Mouse (Mus musculus) spleen, postnatal 10 days (tissue): ENCODE results near the gene Shoc2.
"Not testable (repeated sequence)": the region's sequence is repeated elsewhere in the genome, so short reads cannot be mapped to it uniquely, and the experiment has no call there.

Experiments used
- DNase-seq, 2 experiments: peaks; one replicate each; pipeline ENCODE4 v3.0.0; 2021 to 2022; ENCODE audit warnings: low spot score in 2 of 2

Gene Shoc2

GRCm38 (mm10) chr19:53943802-53944785, at the start of gene Shoc2, which contains the start of gene Bbip1:
TSS of gene Shoc2 (plus strand) at chr19:53944306.
TSS of gene Bbip1 (minus strand) at chr19:53944627.
- DNase-seq = peak; percentile 94 to 100

GRCm38 (mm10) chr19:53894538-53895121, 49.5 kb upstream of the Shoc2 start:
- DNase-seq = no peak

- peak in 1 of 2 experiments; percentile 7 for DNase-seq
These were observed 46.1 kb upstream of the Shoc2 start for GRCm38 (mm10) chr19:53898046-53898445.

- DNase-seq = peak in 1 of 2 experiments; percentile 14
These were observed 45.6 kb upstream of the Shoc2 start for GRCm38 (mm10) chr19:53898498-53898897.

- peak in 1 of 2 experiments; percentile 12 for DNase-seq
These were observed 44.9 kb upstream of the Shoc2 start for GRCm38 (mm10) chr19:53898970-53899900.

- DNase-seq = peak; percentile 29 to 37
These were observed 44.0 kb upstream of the Shoc2 start for GRCm38 (mm10) chr19:53899941-53900610.

- peak; percentile 48 to 64 for DNase-seq
These were observed 42.0 kb upstream of the Shoc2 start for GRCm38 (mm10) chr19:53901931-53902738.

GRCm38 (mm10) chr19:53902739-53903487, 41.2 kb upstream of the Shoc2 start:
- peak; percentile 89 to 95 for DNase-seq

- peak; percentile 64 to 68 for DNase-seq
These were observed 40.4 kb upstream of the Shoc2 start for GRCm38 (mm10) chr19:53903507-53904321.

GRCm38 (mm10) chr19:53904833-53905480, 39.1 kb upstream of the Shoc2 start:
- DNase-seq = no peak

GRCm38 (mm10) chr19:53906033-53906702, 37.9 kb upstream of the Shoc2 start:
- no peak for DNase-seq

- not testable (repeated sequence) for DNase-seq
These were observed 37.4 kb upstream of the Shoc2 start for GRCm38 (mm10) chr19:53906703-53907070.

GRCm38 (mm10) chr19:53914950-53915349, 29.2 kb upstream of the Shoc2 start:
- DNase-seq = no peak

GRCm38 (mm10) chr19:53919541-53919940, 24.6 kb upstream of the Shoc2 start:
- DNase-seq = no peak

- not testable (repeated sequence) for DNase-seq
These were observed 22.1 kb upstream of the Shoc2 start for GRCm38 (mm10) chr19:53921996-53922395.

GRCm38 (mm10) chr19:53925338-53925751, 18.8 kb upstream of the Shoc2 start:
- peak in 1 of 2 experiments; percentile 68 for DNase-seq

- no peak for DNase-seq
These were observed 17.4 kb upstream of the Shoc2 start for GRCm38 (mm10) chr19:53926705-53927104.
